Comparison of ENCODE assay signal across 10 mouse cellular contexts in the genomic region with DNA sequence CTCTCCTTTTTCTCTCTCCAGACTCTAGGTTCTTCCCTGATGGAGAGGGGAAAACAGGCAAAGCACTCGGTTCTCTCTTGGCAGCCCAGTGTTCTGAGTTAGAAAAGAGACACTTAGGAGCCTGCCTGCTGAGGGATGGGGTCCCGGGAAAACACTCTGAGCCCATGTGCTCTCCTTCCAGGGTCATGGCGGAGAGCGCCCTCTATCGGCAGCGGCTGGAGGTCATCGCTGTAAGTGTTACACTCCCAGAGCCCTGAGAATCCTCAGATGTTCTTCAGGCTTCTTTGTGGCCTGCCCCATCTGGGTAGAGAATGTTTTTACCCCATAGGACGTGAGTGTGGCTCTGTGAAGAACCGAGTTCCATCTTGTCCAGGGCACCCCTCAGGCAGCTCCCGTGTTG. TPM values are rescaled to one million over a fixed set of nuclear protein-coding genes. Genes with fewer than 3 reads are reported as not detected.
DNase-seq lines count a peak whose midpoint lies in the region; ATAC-seq and TF ChIP-seq lines count a peak whose summit lies in the region.
"Had no signal": no experiment of that assay in that cellular context is flagged by ENCODE, and none has a peak within 500 bp of the region (broad histone marks: within the 10 kb centered on the region; RNA-seq: fewer than 3 reads in every experiment).

No protein-coding gene starts in this region.

- H3K27me3 ChIP-seq in heart, adult 2 months (ENCODE audit: control insufficient read depth, insufficient read depth, low read length) = no peaks in the 10 kb centered on the region; the same call in 1 of the 2 replicates
- peaks cover 63% of the 10 kb centered on the region for H3K27me3 ChIP-seq in heart, embryonic 12.5 days (replicated peaks)
- no peaks in the 10 kb centered on the region; the same call in 1 of the 2 replicates for H3K27me3 ChIP-seq in thymus, adult 2 months (ENCODE audit: control insufficient read depth, insufficient read depth, low read length)
- peaks cover 96% of the 10 kb centered on the region for H3K27me3 ChIP-seq in liver, embryonic 13.5 days

- H3K4me2 ChIP-seq in heart, embryonic 12.5 days = no peak overlapping the region
- no peak overlapping the region for H3K4me2 ChIP-seq in liver, embryonic 13.5 days
- H3K4me2 ChIP-seq: limb, embryonic 13.5 days; stomach, embryonic 15.5 days had no signal

- ATAC-seq in heart, embryonic 12.5 days (ENCODE audit: insufficient number of reproducible peaks, low FRiP score) = no peak
- ATAC-seq in erythroid progenitor cell, adult 5-6 weeks (replicated peaks; ENCODE audit: low FRiP score, poor library complexity, severe bottlenecking) = peak; percentile 52; the same call in 1 of the 2 replicates
- ATAC-seq in liver, embryonic 13.5 days (ENCODE audit: low read depth) = no peak

- peak; percentile 72 for TF ChIP-seq CTCF in heart, adult 2 months (IDR thresholded peaks at IDR 0.05)
- TF ChIP-seq CTCF in thymus, adult 2 months (IDR thresholded peaks at IDR 0.05; ENCODE audit: borderline replicate concordance, control insufficient read depth, extremely low read depth, insufficient read depth, low read length, poor library complexity) = peak; percentile 86

- 28% methylated on average over 10 of the region's 10 CpGs for WGBS in heart, adult 2 months
- WGBS in heart, embryonic 12.5 days = 14% methylated on average over 10 of the region's 10 CpGs
- 20% methylated on average over 10 of the region's 10 CpGs for WGBS in thymus, adult 2 months
- 11% methylated on average over 10 of the region's 10 CpGs for WGBS in liver, embryonic 13.5 days (ENCODE audit: insufficient replicate concordance)

- no peak overlapping the region for H3K9ac ChIP-seq in heart, adult 2 months (ENCODE audit: low read depth, low read length)
- no peak overlapping the region for H3K9ac ChIP-seq in heart, embryonic 12.5 days
- no peak overlapping the region for H3K9ac ChIP-seq in liver, embryonic 13.5 days
- H3K9ac ChIP-seq: limb, embryonic 13.5 days; stomach, embryonic 15.5 days had no signal

- intact Hi-C loops in heart, adult 2 months (cut with DNase I) = loop anchor here (2.0 kb wide), 1 partner anchor 13 kb away; no protein-coding TSS in a partner anchor

- no peak overlapping the region for H3K27ac ChIP-seq in heart, adult 2 months
- no peak overlapping the region for H3K27ac ChIP-seq in heart, embryonic 12.5 days (ENCODE audit: poor library complexity, severe bottlenecking)
- no peak overlapping the region for H3K27ac ChIP-seq in thymus, adult 2 months (ENCODE audit: control insufficient read depth, insufficient read depth, low read length)
- no peak overlapping the region for H3K27ac ChIP-seq in liver, embryonic 13.5 days
- H3K27ac ChIP-seq: limb, embryonic 13.5 days; stomach, embryonic 15.5 days had no signal

- TF ChIP-seq POLR2A in heart, adult 2 months (IDR thresholded peaks at IDR 0.05; ENCODE audit: insufficient read depth, low read depth, low read length) = no peak
- TF ChIP-seq POLR2A in thymus, adult 2 months (IDR thresholded peaks at IDR 0.05; ENCODE audit: control insufficient read depth, extremely low read depth, insufficient read depth, low read length, poor library complexity) = no peak

- no peak overlapping the region for H3K4me3 ChIP-seq in heart, adult 2 months
- no peak overlapping the region for H3K4me3 ChIP-seq in heart, embryonic 12.5 days
- no peak overlapping the region for H3K4me3 ChIP-seq in thymus, adult 2 months (ENCODE audit: control insufficient read depth, insufficient read depth, low read length)
- no peak overlapping the region for H3K4me3 ChIP-seq in liver, embryonic 13.5 days (replicated peaks)
- H3K4me3 ChIP-seq: limb, embryonic 13.5 days; stomach, embryonic 15.5 days had no signal

- no peak for TF ChIP-seq EP300 in heart, adult 2 months (IDR thresholded peaks at IDR 0.05; ENCODE audit: insufficient read depth, low read depth, low read length)

- H3K9me3 ChIP-seq in heart, embryonic 12.5 days (replicated peaks) = no peaks in the 10 kb centered on the region
- no peaks in the 10 kb centered on the region for H3K9me3 ChIP-seq in liver, embryonic 13.5 days (replicated peaks)
- H3K9me3 ChIP-seq: limb, embryonic 13.5 days; stomach, embryonic 15.5 days had no signal

- peaks cover 9% of the 10 kb centered on the region for H3K4me1 ChIP-seq in heart, adult 2 months (ENCODE audit: control insufficient read depth, insufficient read depth, low read length)
- H3K4me1 ChIP-seq in heart, embryonic 12.5 days (replicated peaks) = peaks cover 41% of the 10 kb centered on the region
- H3K4me1 ChIP-seq in thymus, adult 2 months (replicated peaks; ENCODE audit: control insufficient read depth, insufficient read depth, low read length) = peaks cover 12% of the 10 kb centered on the region; the same call in 1 of the 2 replicates
- peaks cover 17% of the 10 kb centered on the region for H3K4me1 ChIP-seq in liver, embryonic 13.5 days (replicated peaks)

- DNase-seq in heart, adult 2 months = peak; percentile 43 to 62
- DNase-seq in thymus, adult 2 months = peak; percentile 65
- DNase-seq in thymus, adult 18-20 months = no peak
- peak; percentile 30 for DNase-seq in liver, embryonic 13.5 days
- peak; percentile 86 for DNase-seq in testis, postnatal 10 days (ENCODE audit: low spot score)
- DNase-seq in layer of hippocampus, adult 18-20 months (ENCODE audit: low spot score in 2 of 2) = no peak

- H3K36me3 ChIP-seq in heart, adult 2 months (ENCODE audit: control insufficient read depth, insufficient read depth, low read length) = peaks cover 4% of the 10 kb centered on the region; the same call in 1 of the 2 replicates
- no peaks in the 10 kb centered on the region for H3K36me3 ChIP-seq in heart, embryonic 12.5 days
- H3K36me3 ChIP-seq in thymus, adult 2 months (ENCODE audit: control insufficient read depth, insufficient read depth, low read length) = no peaks in the 10 kb centered on the region
- no peaks in the 10 kb centered on the region for H3K36me3 ChIP-seq in liver, embryonic 13.5 days
- H3K36me3 ChIP-seq: limb, embryonic 13.5 days; stomach, embryonic 15.5 days had no signal

- no peaks in the 10 kb centered on the region for H3K79me2 ChIP-seq in heart, adult 2 months (replicated peaks; ENCODE audit: control insufficient read depth, insufficient read depth, low read length)

RNA-seq across cellular contexts. Expression of a gene that starts 2.9 kb away (rescaled TPM):
- under 1 TPM; 0.20 to 0.26 TPM for total RNA-seq in heart, adult 2 months (2021)
- 0.21 TPM in 1 of 2 replicates, not detected in the other for polyA plus RNA-seq in heart, adult 2 months (2012; rRNA removed)
- polyA plus RNA-seq in heart, embryonic 12.5 days (2016; fragmentation: Nextera tagmentation; extraction: Ambion mirVana) = 1.7 and 2.1 TPM in 2 replicates
- polyA plus RNA-seq in thymus, adult 2 months (2012; rRNA removed) = 0.32 and 0.43 TPM in 2 replicates
- not detected in 2 replicates for total RNA-seq in erythroid progenitor cell, adult 5-6 weeks (2015; ENCODE audit: low replicate concordance)
- not detected in 2 replicates for total RNA-seq in erythroid progenitor cell, adult 5-6 weeks (2017; ENCODE audit: low replicate concordance)
- polyA plus RNA-seq in liver, embryonic 13.5 days (2015; fragmentation: Nextera tagmentation; extraction: Ambion mirVana) = 0.06 and 0.27 TPM in 2 replicates
- 1 to 10 TPM; 3.5 to 4.1 TPM for total RNA-seq in layer of hippocampus, adult 18-20 months (2021)

RNA-seq across cellular contexts. Expression of a gene that starts 12.2 kb away (rescaled TPM):
- total RNA-seq in heart, adult 2 months (2021) = 1 to 10 TPM; 2.2 to 3.7 TPM
- polyA plus RNA-seq in heart, adult 2 months (2012; rRNA removed) = 0.64 and 1.2 TPM in 2 replicates
- polyA plus RNA-seq in heart, embryonic 12.5 days (2016; fragmentation: Nextera tagmentation; extraction: Ambion mirVana) = 0.30 TPM in 1 of 2 replicates, not detected in the other
- 0.32 and 0.43 TPM in 2 replicates for polyA plus RNA-seq in thymus, adult 2 months (2012; rRNA removed)
- not detected in 2 replicates for total RNA-seq in erythroid progenitor cell, adult 5-6 weeks (2015; ENCODE audit: low replicate concordance)
- not detected in 2 replicates for total RNA-seq in erythroid progenitor cell, adult 5-6 weeks (2017; ENCODE audit: low replicate concordance)
- polyA plus RNA-seq in liver, embryonic 13.5 days (2015; fragmentation: Nextera tagmentation; extraction: Ambion mirVana) = not detected in 2 replicates
- 1 to 10 TPM in 1 of 2 experiments, under 1 TPM in 1; 0.63 to 2.0 TPM for total RNA-seq in layer of hippocampus, adult 18-20 months (2021)

RNA-seq across cellular contexts. Expression of a gene that starts 18.2 kb away (rescaled TPM):
- 1 to 10 TPM; 3.2 to 3.7 TPM for total RNA-seq in heart, adult 2 months (2021)
- 4.1 and 4.6 TPM in 2 replicates for polyA plus RNA-seq in heart, adult 2 months (2012; rRNA removed)
- polyA plus RNA-seq in heart, embryonic 12.5 days (2016; fragmentation: Nextera tagmentation; extraction: Ambion mirVana) = 4.4 and 5.3 TPM in 2 replicates
- polyA plus RNA-seq in thymus, adult 2 months (2012; rRNA removed) = 82.6 and 84.0 TPM in 2 replicates
- 1.4 TPM in 1 of 2 replicates, not detected in the other for total RNA-seq in erythroid progenitor cell, adult 5-6 weeks (2015; ENCODE audit: low replicate concordance)
- total RNA-seq in erythroid progenitor cell, adult 5-6 weeks (2017; ENCODE audit: low replicate concordance) = 0.51 and 0.61 TPM in 2 replicates
- polyA plus RNA-seq in liver, embryonic 13.5 days (2015; fragmentation: Nextera tagmentation; extraction: Ambion mirVana) = 0.72 and 1.1 TPM in 2 replicates
- 1 to 10 TPM; 1.6 to 1.9 TPM for total RNA-seq in layer of hippocampus, adult 18-20 months (2021)

RNA-seq across cellular contexts. Expression of a gene that starts 20.6 kb away (rescaled TPM):
- total RNA-seq in heart, adult 2 months (2021) = not detected
- not detected in 2 replicates for polyA plus RNA-seq in heart, adult 2 months (2012; rRNA removed)
- not detected in 2 replicates for polyA plus RNA-seq in heart, embryonic 12.5 days (2016; fragmentation: Nextera tagmentation; extraction: Ambion mirVana)
- polyA plus RNA-seq in thymus, adult 2 months (2012; rRNA removed) = 7.1 and 9.1 TPM in 2 replicates
- total RNA-seq in erythroid progenitor cell, adult 5-6 weeks (2015; ENCODE audit: low replicate concordance) = not detected in 2 replicates
- not detected in 2 replicates for total RNA-seq in erythroid progenitor cell, adult 5-6 weeks (2017; ENCODE audit: low replicate concordance)
- not detected in 2 replicates for polyA plus RNA-seq in liver, embryonic 13.5 days (2015; fragmentation: Nextera tagmentation; extraction: Ambion mirVana)
- not detected for total RNA-seq in layer of hippocampus, adult 18-20 months (2021)
- polyA plus RNA-seq: limb, embryonic 13.5 days; stomach, embryonic 15.5 days had no signal

RNA-seq across cellular contexts. Expression of a gene that starts 22.9 kb away (rescaled TPM):
- under 1 TPM in 1 of 2 experiments, not detected in 1; 0.26 TPM for total RNA-seq in heart, adult 2 months (2021)
- polyA plus RNA-seq in heart, adult 2 months (2012; rRNA removed) = 0.16 and 0.50 TPM in 2 replicates
- 0.22 and 0.54 TPM in 2 replicates for polyA plus RNA-seq in heart, embryonic 12.5 days (2016; fragmentation: Nextera tagmentation; extraction: Ambion mirVana)
- 1.1 and 1.2 TPM in 2 replicates for polyA plus RNA-seq in thymus, adult 2 months (2012; rRNA removed)
- total RNA-seq in erythroid progenitor cell, adult 5-6 weeks (2015; ENCODE audit: low replicate concordance) = 1.8 and 10.5 TPM in 2 replicates
- 2.6 and 4.7 TPM in 2 replicates for total RNA-seq in erythroid progenitor cell, adult 5-6 weeks (2017; ENCODE audit: low replicate concordance)
- 0.38 and 0.57 TPM in 2 replicates for polyA plus RNA-seq in liver, embryonic 13.5 days (2015; fragmentation: Nextera tagmentation; extraction: Ambion mirVana)
- under 1 TPM; 0.50 to 0.61 TPM for total RNA-seq in layer of hippocampus, adult 18-20 months (2021)

Comparison
In these comparisons a context has a peak if more than half of its experiments do, and no peak if none do; other contexts are left out.
1. DNase-seq: peak in heart, adult 2 months (2 of 2), thymus, adult 2 months (single experiment), liver, embryonic 13.5 days (single experiment) and testis, postnatal 10 days (single experiment); none in thymus, adult 18-20 months (0 of 2) and layer of hippocampus, adult 18-20 months (0 of 2).
2. RNA of a gene that starts 18.2 kb away (polyA plus RNA-seq): 82.6 to 84.0 TPM in thymus, adult 2 months; 4.1 to 4.6 TPM in heart, adult 2 months, 4.4 to 5.3 TPM in heart, embryonic 12.5 days and 0.72 to 1.1 TPM in liver, embryonic 13.5 days; every median in the first group is over 10 times any median in the second.